Mouse (Mus musculus) neural tube, embryonic 13.5 days (tissue): ENCODE measurements around the gene Lysmd4. TPM values are rescaled to one million over a fixed set of nuclear protein-coding genes. Genes with fewer than 3 reads are reported as not detected.

Experiments
- ATAC-seq: fragments of 200-750 bp; cut with Nextera tagmentation; 2 replicates; pipeline ENCODE4 v1.8.0; 2017; ENCODE audit warnings: low read depth, mild to moderate bottlenecking, moderate TSS enrichment, moderate library complexity
- H3K27ac ChIP-seq: fragments of 300-500 bp; sonication (generic); replicated peaks from 2 replicates; pipeline ENCODE4 v1.5.1; 2015; ENCODE audit warnings: moderate library complexity, mild to moderate bottlenecking, inconsistent platforms
- H3K27me3 ChIP-seq: fragments of 300-500 bp; sonication (generic); 2 replicates; pipeline ENCODE4 v1.6.1; 2015; ENCODE audit warnings: mild to moderate bottlenecking, inconsistent platforms
- H3K36me3 ChIP-seq: fragments of 300-500 bp; sonication (generic); 2 replicates; pipeline ENCODE4 v1.6.1; 2015; ENCODE audit warnings: mild to moderate bottlenecking, inconsistent platforms
- H3K4me1 ChIP-seq: fragments of 300-500 bp; sonication (generic); replicated peaks from 2 replicates; pipeline ENCODE4 v1.6.1; 2015; ENCODE audit warnings: inconsistent platforms
- H3K4me2 ChIP-seq: fragments of 300-500 bp; sonication (generic); 2 replicates; pipeline ENCODE4 v1.6.1; 2015; ENCODE audit warnings: inconsistent platforms, mild to moderate bottlenecking, moderate library complexity
- H3K4me3 ChIP-seq: fragments of 300-500 bp; sonication (generic); 2 replicates; pipeline ENCODE4 v1.5.1; 2015; ENCODE audit warnings: mild to moderate bottlenecking, inconsistent platforms
- H3K9ac ChIP-seq: fragments of 300-500 bp; sonication (generic); 2 replicates; pipeline ENCODE4 v1.6.1; 2015; ENCODE audit warnings: moderate library complexity, mild to moderate bottlenecking, inconsistent platforms
- H3K9me3 ChIP-seq: fragments of 300-500 bp; sonication (generic); 2 replicates; pipeline ENCODE4 v1.6.1; 2016; ENCODE audit warnings: inconsistent platforms
- WGBS: fragments of 180-500 bp; shearing (Covaris S2); methylation state at CpG from one replicate; pipeline ENCODE4 v1.1.7; 2015; 5-methylcytosine and 5-hydroxymethylcytosine counted together
- polyA plus RNA-seq: library from polyadenylated mRNA; unstranded; fragments of >200 nt; fragmentation: Nextera tagmentation; extraction: Ambion mirVana; gene quantifications from 2 replicates; pipeline ENCODE4 v1.2.1, GENCODE M21; 2015

Lysmd4 gene
- polyA plus RNA-seq, 1 experiment from 2014 or later: 32.7 TPM

DNA sequence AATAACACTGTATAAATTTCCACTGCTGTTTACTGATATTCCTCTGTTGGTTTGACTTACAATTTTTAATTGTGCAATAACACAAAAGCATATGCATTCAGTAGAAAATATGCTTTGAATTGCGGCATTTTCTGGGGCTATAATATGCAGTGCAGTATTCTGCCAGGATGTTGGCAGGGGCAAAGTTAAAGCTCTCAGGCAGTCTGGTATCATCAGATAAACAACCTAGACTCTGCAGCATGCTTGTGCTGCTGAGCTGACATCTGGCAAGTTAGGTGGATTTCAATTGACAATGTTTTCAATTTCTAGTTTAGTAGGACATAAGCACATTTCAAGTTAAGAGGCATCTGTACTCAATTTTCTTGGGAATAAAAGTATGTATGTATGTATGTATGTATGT, 69.0 kb downstream of the Lysmd4 start:
- WGBS: 98% methylated on average over 1 of the region's 1 CpGs
- H3K4me3 ChIP-seq: no peak overlapping the region
- H3K4me1 ChIP-seq: no peaks in the 10 kb centered on the region
- H3K4me2 ChIP-seq: no peak overlapping the region
- ATAC-seq: no peak
- no peak overlapping the region for H3K27ac ChIP-seq
- H3K9me3 ChIP-seq: no peaks in the 10 kb centered on the region
- no peak overlapping the region for H3K9ac ChIP-seq
- no peaks in the 10 kb centered on the region for H3K27me3 ChIP-seq
- peaks cover 6% of the 10 kb centered on the region; the same call in 1 of the 2 replicates for H3K36me3 ChIP-seq

DNA sequence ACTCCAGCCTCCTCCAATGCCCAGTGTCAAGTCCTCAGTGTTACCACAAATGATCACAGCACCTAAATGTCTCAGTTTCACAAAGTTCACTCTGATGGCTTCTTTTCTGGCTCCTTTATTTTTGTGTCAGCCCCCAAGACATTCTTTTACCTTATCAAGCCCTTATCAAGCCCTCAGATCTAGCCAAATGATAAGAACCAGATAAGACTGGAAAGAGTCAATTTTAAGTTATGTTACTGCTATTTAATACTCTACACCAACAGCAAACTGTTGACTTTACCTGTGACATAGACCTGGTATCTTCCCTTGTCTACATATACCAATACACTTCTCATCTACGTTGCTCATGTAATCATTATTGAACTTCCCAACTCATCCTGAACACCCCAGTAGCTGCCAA, 74.1 kb downstream of the Lysmd4 start:
- 91% methylated on average over 1 of the region's 1 CpGs for WGBS
- no peak overlapping the region for H3K4me2 ChIP-seq
- no peak for ATAC-seq

DNA sequence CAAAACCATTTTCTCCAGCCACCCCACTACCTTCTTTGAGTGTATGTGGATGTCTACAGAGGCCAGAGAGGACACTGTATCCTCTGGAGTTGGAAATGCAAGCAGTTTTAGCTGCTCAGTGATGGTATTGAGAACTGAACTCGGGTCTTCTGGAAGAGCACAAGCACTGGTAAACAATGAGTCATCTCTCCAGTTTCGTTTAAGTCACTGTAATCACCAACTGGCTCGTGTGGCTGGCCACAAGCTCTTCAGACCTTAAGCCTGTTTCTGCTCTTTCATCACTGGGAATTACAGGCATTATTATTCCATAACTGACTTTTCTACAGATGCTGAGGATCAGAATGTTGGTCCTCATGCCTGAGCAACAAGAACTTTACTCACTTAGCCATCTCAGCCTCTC, 82.6 kb downstream of the Lysmd4 start:
- no peaks in the 10 kb centered on the region for H3K9me3 ChIP-seq
- H3K27ac ChIP-seq: no peak overlapping the region
- no peaks in the 10 kb centered on the region for H3K4me1 ChIP-seq
- no peak for ATAC-seq
- H3K4me2 ChIP-seq: no peak overlapping the region
- 88% methylated on average over 3 of the region's 3 CpGs for WGBS
- no peak overlapping the region for H3K9ac ChIP-seq
- peaks cover 7% of the 10 kb centered on the region; the same call in 1 of the 2 replicates for H3K36me3 ChIP-seq
- H3K27me3 ChIP-seq: no peaks in the 10 kb centered on the region
- H3K4me3 ChIP-seq: no peak overlapping the region

More for the DNA sequence above, 74.1 kb downstream of the Lysmd4 start:
- Histone ChIP-seq H3K4me1 (no peaks in the 10 kb centered on the region), H3K27me3 (no peaks in the 10 kb centered on the region), H3K9me3 (no peaks in the 10 kb centered on the region), H3K36me3 (0 out of 2 replicates have a peak, but pooled peaks cover 3% of the 10 kb centered on the region), H3K9ac (no peak overlapping the region), H3K27ac (no peak overlapping the region), H3K4me3 (no peak overlapping the region)

DNA sequence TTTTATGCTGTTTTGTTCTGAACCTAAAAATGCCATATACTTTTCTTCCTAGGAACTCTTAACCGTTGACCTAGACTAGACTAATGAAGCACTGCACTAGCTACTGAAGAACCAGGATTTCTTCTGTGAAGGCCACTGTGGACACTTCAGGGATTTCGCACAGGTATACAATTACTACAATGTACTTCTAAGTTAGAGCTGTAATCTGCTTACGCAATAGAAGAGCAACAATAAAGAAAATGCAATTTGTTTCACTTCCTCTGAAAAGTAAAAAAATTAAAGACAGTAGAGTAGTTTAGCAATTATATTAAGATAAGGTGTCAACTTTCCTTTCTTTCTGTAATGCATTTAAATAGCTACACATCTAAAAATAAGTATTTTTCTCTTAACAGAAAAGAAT, 84.7 kb downstream of the Lysmd4 start:
- 95% methylated on average over 3 of the region's 3 CpGs for WGBS
- no peak overlapping the region for H3K9ac ChIP-seq
- no peaks in the 10 kb centered on the region for H3K4me1 ChIP-seq
- no peaks in the 10 kb centered on the region for H3K27me3 ChIP-seq
- H3K4me3 ChIP-seq: no peak overlapping the region
- peaks cover 7% of the 10 kb centered on the region for H3K36me3 ChIP-seq
- no peak for ATAC-seq
- H3K4me2 ChIP-seq: no peak overlapping the region
- H3K27ac ChIP-seq: no peak overlapping the region
- H3K9me3 ChIP-seq: no peaks in the 10 kb centered on the region

DNA sequence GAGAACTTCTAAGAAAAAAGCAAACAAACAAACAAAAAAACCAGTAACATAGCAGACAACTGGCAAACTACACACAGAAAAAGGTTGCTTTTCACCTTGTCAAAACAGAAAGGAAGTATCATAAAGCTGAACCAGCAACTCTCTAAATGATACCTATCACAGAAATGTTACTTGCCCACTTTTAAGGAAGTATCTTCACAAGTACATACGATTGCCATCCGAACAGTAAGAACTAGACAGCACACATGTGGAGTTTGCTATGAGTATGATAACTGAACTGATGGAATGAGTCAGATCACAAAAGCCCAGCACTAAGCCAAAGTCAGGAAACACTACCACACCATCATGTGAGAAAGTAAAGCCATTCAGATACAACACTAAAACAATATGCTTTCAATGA, 85.8 kb downstream of the Lysmd4 start:
- ATAC-seq: no peak

DNA sequence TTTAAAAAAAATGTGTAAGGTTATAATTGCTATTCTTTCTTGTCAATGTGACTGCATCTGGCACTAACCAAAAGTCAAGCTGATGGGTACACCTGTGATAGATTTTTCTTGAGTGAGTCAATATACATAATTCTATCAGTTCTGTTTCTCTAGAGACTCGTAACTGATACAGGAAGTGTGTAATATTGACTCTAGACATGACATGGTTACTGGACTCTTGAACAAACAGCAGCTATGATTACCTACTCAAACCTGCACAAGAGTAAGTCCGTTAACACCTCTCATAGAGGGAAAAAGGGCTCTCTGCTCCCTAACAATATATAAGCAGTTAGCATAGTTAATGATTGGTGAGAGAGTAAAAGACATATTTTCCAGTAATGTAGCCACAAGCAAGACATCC, 87.8 kb downstream of the Lysmd4 start:
- Histone ChIP-seq H3K9me3 (no peaks in the 10 kb centered on the region), H3K4me1 (no peaks in the 10 kb centered on the region), H3K36me3 (no peaks in the 10 kb centered on the region; the same call in 1 of the 2 replicates), H3K27me3 (no peaks in the 10 kb centered on the region), H3K27ac (no peak overlapping the region), H3K9ac (no peak overlapping the region), H3K4me2 (no peak overlapping the region), H3K4me3 (no peak overlapping the region)
- 91% methylated on average over 2 of the region's 2 CpGs for WGBS
- ATAC-seq: no peak

More for the DNA sequence above, 85.8 kb downstream of the Lysmd4 start:
- H3K9ac ChIP-seq: no peak overlapping the region
- no peaks in the 10 kb centered on the region for H3K4me1 ChIP-seq
- no peak overlapping the region for H3K27ac ChIP-seq
- no peak overlapping the region for H3K4me2 ChIP-seq
- H3K36me3 ChIP-seq: peaks cover 7% of the 10 kb centered on the region
- 100% methylated on average over 2 of the region's 2 CpGs for WGBS
- no peaks in the 10 kb centered on the region for H3K27me3 ChIP-seq
- H3K9me3 ChIP-seq: no peaks in the 10 kb centered on the region
- no peak overlapping the region for H3K4me3 ChIP-seq

DNA sequence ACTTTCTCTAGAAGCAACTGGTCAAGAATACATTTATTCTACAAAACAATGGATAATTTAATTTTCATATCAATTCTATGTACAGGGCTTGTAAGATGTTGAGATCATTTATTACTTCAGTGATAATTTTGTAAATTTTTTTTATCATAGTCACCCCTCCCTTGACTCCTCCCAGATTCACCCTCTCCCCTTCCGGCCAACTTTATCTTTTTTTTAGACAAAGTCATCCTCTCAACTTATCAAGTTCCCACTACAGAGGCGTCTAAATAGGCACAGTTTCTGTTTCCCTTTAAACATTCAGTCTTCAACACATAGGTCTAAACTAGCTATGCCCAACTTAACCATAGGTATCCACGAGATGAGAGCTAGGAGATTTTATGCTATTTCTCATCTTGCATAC, 90.9 kb downstream of the Lysmd4 start:
- WGBS: 90% methylated on average over 3 of the region's 3 CpGs
- Histone ChIP-seq H3K4me1 (no peaks in the 10 kb centered on the region), H3K27ac (no peak overlapping the region), H3K9ac (no peak overlapping the region), H3K4me3 (no peak overlapping the region), H3K27me3 (no peaks in the 10 kb centered on the region), H3K4me2 (no peak overlapping the region), H3K36me3 (no peaks in the 10 kb centered on the region; the same call in none of the 2 replicates), H3K9me3 (no peaks in the 10 kb centered on the region)
- no peak for ATAC-seq

DNA sequence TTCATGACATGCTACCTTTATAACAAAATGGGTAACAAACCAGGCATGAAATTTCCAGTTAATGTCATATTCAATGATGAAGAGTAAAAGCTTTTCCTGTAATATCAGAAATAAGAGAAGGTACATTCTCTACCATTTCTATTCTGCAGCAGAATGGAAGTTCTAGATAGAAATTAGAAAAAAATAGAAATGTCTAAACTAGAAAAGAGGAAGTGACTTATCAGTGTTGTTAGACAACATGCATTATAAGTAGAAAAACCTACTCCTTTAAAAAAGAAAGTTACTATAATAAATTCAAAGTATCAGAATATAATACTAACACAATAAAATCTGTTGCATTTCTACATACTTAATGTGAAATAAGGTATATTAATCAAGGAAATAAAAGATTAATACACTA, 96.4 kb downstream of the Lysmd4 start:
- Histone ChIP-seq H3K9ac (no peak overlapping the region), H3K4me2 (no peak overlapping the region), H3K9me3 (no peaks in the 10 kb centered on the region), H3K36me3 (no peaks in the 10 kb centered on the region; the same call in none of the 2 replicates), H3K4me3 (no peak overlapping the region), H3K4me1 (no peaks in the 10 kb centered on the region), H3K27me3 (no peaks in the 10 kb centered on the region), H3K27ac (no peak overlapping the region)
- no peak for ATAC-seq

DNA sequence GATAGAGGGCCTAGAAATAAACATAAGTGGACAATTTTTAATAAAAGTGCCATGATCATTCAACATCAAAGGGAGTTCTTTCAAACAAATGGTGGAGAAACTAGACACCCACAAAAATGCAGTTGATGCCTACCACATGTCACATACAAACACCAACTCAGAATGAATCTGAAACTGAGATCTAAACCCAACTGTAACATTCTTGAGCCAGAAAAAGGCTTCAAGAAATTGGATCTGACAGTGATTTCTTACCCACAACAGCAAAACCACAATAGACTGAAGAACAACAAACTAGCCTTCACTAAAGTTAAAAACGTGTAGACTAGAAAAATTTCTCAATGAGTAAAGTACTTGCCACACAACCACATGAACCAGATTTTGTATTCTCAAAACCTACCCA, 98.0 kb downstream of the Lysmd4 start:
- Histone ChIP-seq H3K4me1 (no peaks in the 10 kb centered on the region), H3K27me3 (no peaks in the 10 kb centered on the region), H3K9ac (no peak overlapping the region), H3K27ac (no peak overlapping the region), H3K4me2 (no peak overlapping the region), H3K9me3 (no peaks in the 10 kb centered on the region), H3K4me3 (no peak overlapping the region), H3K36me3 (no peaks in the 10 kb centered on the region; the same call in 1 of the 2 replicates)
- 69% methylated on average over 1 of the region's 1 CpGs for WGBS
- ATAC-seq: no peak

DNA sequence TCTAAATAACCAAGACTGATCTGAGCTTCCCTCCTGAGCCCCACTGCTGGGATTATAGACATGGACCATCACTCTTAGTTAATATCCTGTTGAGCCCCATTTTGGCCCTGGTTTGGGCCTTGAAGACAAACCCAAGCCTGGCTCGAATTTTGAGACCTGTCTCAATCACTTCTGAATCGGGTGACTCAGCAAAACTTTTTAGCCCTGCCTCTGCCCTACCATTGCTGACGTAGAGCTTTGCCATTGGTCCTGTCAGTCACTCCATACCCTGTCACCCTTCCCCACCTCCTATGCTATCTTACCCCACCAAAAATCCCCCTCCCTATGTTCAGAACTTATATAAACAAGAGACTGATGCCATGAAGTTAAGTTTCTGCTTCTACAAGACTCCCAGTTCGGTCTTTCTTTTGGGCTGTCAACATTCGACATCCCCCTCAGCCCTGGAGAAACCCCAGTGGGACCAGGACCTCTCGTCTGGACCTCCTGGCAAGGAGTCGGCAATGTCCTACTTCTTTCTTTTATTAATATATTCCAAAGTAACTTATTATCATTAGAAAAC, 119.8 kb downstream of the Lysmd4 start:
- H3K36me3 ChIP-seq: peaks cover 3% of the 10 kb centered on the region; the same call in 1 of the 2 replicates
- WGBS: 88% methylated on average over 7 of the region's 7 CpGs
- H3K4me3 ChIP-seq: no peak overlapping the region
- H3K9me3 ChIP-seq: peaks cover 4% of the 10 kb centered on the region; the same call in 1 of the 2 replicates
- no peaks in the 10 kb centered on the region for H3K27me3 ChIP-seq
- H3K4me1 ChIP-seq: no peaks in the 10 kb centered on the region; the same call in 1 of the 2 replicates
- no peak for ATAC-seq
- H3K4me2 ChIP-seq: no peak overlapping the region
- no peak overlapping the region for H3K9ac ChIP-seq
- no peak overlapping the region for H3K27ac ChIP-seq

DNA sequence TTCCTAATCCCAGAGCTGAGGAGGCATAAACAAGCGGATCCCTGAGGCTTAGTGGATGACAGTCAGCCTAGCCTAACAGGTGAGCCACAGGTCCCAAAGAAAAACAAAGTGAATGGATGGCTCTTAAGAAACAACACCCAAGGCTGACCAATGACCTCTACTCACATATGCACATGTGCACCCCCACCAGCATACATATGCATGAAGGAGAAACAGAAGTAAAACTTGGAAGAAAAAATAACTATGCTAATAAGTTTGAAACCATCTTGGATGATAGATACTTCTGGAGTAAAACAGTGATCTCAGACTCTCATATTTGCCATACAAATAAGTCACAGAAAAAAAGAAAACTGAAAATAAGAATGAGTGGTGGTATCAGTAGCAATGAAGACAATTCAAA, 122.1 kb downstream of the Lysmd4 start:
- ATAC-seq: no peak
- Histone ChIP-seq H3K4me2 (no peak overlapping the region), H3K9me3 (no peaks in the 10 kb centered on the region), H3K9ac (no peak overlapping the region), H3K4me1 (no peaks in the 10 kb centered on the region; the same call in 1 of the 2 replicates), H3K27ac (no peak overlapping the region), H3K36me3 (peaks cover 3% of the 10 kb centered on the region; the same call in 1 of the 2 replicates), H3K4me3 (no peak overlapping the region), H3K27me3 (no peaks in the 10 kb centered on the region)
- WGBS: 96% methylated on average over 1 of the region's 1 CpGs

DNA sequence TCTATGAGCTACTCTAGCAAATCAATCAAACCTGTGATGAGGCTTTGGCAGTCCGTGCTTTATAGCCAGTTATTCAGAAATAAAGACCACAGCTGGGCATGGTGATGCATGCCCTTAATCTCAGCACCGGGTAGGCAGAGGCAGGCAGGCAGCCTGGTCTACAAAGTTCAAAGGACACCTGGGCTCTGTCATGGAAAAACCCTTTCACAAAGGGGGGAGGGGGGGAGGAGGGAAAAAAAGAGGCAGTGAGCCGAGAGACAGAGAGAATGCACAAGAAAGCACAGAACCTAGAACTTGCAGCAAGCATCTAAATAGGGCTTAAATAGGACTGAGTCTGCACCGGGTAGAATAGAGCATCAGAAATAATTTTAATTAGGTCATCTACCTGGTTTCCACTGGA, 130.6 kb downstream of the Lysmd4 start:
- Histone ChIP-seq H3K27ac (no peak overlapping the region), H3K4me2 (no peak overlapping the region), H3K4me3 (no peak overlapping the region), H3K9me3 (peaks cover 9% of the 10 kb centered on the region; the same call in 1 of the 2 replicates), H3K9ac (no peak overlapping the region), H3K36me3 (peaks cover 8% of the 10 kb centered on the region; the same call in 1 of the 2 replicates), H3K4me1 (no peaks in the 10 kb centered on the region), H3K27me3 (no peaks in the 10 kb centered on the region)
- WGBS: 72% methylated on average over 4 of the region's 4 CpGs
- no peak for ATAC-seq

DNA sequence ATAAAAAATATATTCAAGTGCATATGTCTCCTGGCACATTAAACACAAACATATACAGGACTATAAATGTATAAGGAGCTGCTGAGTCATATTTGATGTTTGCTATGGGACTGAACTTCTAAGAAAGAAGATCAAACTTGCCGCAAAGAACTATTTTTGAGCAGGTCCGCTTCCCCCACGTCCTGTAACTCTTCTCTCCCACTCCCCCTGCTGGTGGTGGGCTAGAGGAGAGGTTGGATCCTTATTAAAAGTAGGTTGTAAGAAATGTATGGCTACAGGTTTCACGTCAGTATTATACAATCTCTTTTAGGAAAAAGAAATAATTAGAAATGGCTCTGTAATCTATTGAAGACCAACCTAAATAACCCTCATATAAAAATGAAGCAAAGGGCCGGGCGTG, 131.3 kb downstream of the Lysmd4 start:
- H3K9me3 ChIP-seq: peaks cover 9% of the 10 kb centered on the region; the same call in 1 of the 2 replicates
- H3K27ac ChIP-seq: no peak overlapping the region
- no peaks in the 10 kb centered on the region for H3K4me1 ChIP-seq
- ATAC-seq: no peak
- WGBS: 88% methylated on average over 6 of the region's 6 CpGs
- H3K27me3 ChIP-seq: no peaks in the 10 kb centered on the region
- no peak overlapping the region for H3K4me3 ChIP-seq
- no peak overlapping the region for H3K4me2 ChIP-seq
- H3K36me3 ChIP-seq: peaks cover 8% of the 10 kb centered on the region; the same call in 1 of the 2 replicates
- H3K9ac ChIP-seq: no peak overlapping the region
